Mouse (Mus musculus) thymus, adult 2 months (tissue): ENCODE data around the gene Rpl34.

ENCODE experiments used
- CTCF ChIP-seq: fragments of 200-500 bp; IDR thresholded peaks from 2 replicates; pipeline ENCODE4 v1.5.1; 2012; ENCODE audit warnings: mild to moderate bottlenecking, control low read depth, low read length, moderate library complexity, borderline replicate concordance; ENCODE audit not compliant: control insufficient read depth, poor library complexity, insufficient read depth; ENCODE audit errors: extremely low read depth
- POLR2A ChIP-seq: fragments of 200-500 bp; IDR thresholded peaks from 2 replicates; pipeline ENCODE4 v1.6.1; 2012; ENCODE audit warnings: mild to moderate bottlenecking, low read length, control low read depth, moderate library complexity; ENCODE audit not compliant: control insufficient read depth, poor library complexity, insufficient read depth; ENCODE audit errors: extremely low read depth

- TF ChIP-seq CTCF, result no peak
- TF ChIP-seq POLR2A, result no peak
These were observed 33.9 kb upstream of the Rpl34 start for GRCm38 (mm10) chr3:130764091-130764490.
